Mouse (Mus musculus): ENCODE measurements around the gene Mrpl54.
A peak's percentile ranks its signal among the peaks of the same experiment; 100 is the strongest.

Mrpl54 gene

GRCm38 (mm10) chr10:81294442-81294841 is 27.7 kb upstream of the Mrpl54 start:
- no peak for DNase-seq (ENCODE audit: low spot score)

DNA sequence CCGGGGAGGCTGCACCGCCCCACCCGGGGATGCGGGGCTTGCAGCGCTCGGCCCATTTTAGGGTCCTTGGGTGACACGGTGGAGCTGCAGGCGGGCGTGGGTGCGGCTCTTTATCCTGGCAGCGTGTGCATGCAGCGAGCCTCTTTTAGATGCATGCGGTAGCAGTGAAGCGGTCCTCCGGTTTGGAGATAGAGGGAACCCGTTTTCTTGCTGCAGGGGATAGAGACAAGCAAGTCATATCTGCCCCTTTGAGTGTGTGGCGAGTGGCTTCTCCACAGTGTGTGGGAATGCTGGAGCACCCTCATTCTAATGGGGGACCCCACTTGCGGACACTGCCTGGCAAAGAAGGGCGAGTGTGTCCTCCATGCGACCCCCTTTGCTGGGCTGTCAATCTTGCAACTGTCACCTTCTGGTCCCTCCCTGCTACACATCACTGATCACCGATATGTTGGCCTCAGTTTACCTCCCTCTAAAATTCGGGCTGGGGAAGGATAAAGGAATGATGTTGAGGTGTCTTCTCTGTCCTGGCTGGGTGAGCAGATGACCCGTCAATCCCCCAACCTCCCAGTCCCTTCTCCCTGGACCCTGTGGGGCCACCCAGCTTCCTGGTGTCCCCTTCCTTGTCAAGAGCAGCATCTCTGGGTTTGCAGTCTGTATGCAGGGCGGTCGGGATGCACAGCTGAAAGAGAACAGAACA is 26.7 kb upstream of the Mrpl54 start:
- DNase-seq (ENCODE audit: low spot score): no peak

- DNase-seq (ENCODE audit: low spot score): peak; percentile 100
These were observed 26.0 kb upstream of the Mrpl54 start, which contains the start of gene Pip5k1c for GRCm38 (mm10) chr10:81292554-81293333. TSS of gene Pip5k1c (plus strand) at chr10:81292963.

DNA sequence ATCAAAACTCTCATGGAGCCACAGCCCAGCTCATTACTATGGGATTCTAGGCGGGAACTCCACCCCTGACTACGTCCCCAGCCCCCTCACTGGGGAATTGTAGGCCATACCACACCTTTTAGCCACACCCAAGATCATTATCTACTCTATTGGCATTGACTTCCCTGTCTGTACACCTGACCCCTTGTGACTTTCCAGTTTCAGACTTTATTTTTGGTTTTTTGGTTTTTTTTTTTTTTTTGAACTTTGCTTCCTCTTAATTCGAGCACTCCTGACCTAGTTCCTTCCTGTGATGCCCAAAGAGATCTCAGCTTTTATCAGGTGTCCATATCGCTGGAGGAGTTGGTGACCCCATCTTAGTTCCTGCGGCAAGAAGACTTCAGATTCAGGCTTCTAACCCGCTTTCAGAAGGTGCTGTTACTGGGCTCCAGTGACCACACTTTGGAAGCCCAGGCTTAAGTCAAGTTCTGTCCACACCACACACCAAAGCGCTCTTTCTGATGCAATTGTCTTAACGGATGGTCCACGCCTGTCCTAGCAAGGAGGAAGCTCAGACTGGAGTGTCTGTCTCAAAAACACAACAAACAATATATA is 24.9 kb upstream of the Mrpl54 start, which contains the start of gene Tjp3:
Gene Tjp3 (minus strand): TSS at position 71 of the 594 bp plus-strand sequence.
- no peak for DNase-seq (ENCODE audit: low spot score)

DNA sequence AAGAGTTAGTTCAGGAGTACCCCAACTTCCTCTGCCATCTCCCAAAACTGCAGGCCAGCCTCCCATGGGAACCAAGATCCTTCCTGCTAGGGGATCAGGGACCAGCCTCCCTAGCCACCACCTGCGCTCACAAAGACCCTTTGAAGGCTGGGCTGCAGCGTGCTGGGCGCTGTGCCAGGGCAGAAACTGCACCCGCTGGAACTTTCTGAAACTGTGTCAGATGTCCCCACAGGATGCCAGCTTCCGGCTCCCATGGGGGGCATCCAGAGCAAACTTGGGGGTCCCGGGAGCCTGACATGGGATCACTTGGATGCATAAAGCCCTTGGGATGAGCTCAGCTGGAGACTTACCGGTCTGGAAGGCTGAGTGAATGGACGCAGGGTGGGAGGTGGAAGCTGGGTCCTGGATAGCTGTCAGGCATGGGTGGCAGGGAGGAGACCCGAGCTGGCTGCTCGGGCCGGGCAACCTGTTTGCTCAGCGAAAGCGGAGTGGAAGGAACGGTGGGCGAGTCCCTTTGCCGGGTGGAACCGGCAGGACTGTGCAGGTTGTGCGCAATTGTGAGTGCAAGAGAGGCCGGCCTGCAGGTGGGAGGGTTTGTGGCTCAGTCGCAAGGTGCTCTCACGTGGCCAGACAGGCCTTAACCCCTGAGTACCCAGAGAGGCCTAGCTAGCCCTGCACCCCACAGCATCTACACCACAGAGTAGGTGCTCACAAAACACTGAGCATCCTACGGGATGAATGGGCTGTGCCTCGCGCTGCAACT is 24.1 kb upstream of the Mrpl54 start:
- DNase-seq (ENCODE audit: low spot score): no peak

- DNase-seq (ENCODE audit: low spot score): no peak
These were observed 23.1 kb upstream of the Mrpl54 start for GRCm38 (mm10) chr10:81289811-81290210.

- peak; percentile 54 for DNase-seq (ENCODE audit: low spot score)
These were observed 22.5 kb upstream of the Mrpl54 start for GRCm38 (mm10) chr10:81289278-81289677.

DNA sequence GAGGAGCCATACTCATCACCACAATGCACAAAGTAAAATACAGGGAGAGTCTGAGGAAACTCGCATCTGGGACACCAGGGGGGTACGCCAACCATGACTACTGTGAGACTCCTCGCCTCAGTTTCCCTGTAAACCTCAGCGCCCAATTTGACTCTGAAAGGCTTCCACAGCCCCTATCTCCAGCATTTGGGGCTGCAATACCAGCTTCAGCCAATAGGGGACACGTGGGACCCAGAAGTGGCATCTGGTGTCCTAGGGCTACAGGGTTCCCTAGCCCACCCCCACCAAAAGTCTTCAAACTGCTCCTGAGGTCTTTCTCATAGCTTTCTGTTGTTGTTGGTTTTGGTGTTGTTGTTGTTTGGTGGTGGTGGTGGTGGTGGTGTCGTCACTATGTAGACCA is 21.9 kb upstream of the Mrpl54 start:
- DNase-seq (ENCODE audit: low spot score): no peak

DNA sequence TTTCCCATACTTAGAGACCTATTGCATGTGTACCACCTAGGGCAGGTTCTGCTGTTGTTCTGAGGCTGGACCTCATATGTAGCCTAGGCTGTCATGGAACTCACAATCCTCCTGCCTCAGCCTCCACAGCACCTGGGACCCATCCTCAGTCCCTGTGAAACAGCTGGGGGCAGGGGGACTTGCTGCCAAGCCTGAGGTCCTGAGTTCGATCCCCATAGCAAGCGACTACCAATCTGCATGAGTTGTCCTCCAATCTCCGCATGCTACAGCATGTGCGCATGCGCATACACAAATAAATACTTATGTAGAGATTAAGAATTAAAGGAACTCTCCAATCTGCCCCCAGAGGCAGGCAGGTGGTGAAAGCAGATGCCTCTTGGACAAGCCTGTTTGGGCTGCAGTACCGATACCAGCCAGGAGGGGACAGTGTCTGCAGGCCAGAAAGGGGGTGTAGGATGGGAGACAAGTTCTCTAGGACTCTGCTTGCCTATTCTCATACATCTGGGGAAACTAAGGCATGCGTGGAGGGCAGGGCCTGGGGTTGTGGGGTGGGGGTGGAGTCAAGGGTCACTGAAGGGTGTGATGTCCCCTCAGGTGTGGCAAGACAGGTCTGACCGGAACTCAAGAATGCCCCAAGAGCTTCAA is 20.9 kb upstream of the Mrpl54 start:
- DNase-seq (ENCODE audit: low spot score): peak; percentile 68

DNA sequence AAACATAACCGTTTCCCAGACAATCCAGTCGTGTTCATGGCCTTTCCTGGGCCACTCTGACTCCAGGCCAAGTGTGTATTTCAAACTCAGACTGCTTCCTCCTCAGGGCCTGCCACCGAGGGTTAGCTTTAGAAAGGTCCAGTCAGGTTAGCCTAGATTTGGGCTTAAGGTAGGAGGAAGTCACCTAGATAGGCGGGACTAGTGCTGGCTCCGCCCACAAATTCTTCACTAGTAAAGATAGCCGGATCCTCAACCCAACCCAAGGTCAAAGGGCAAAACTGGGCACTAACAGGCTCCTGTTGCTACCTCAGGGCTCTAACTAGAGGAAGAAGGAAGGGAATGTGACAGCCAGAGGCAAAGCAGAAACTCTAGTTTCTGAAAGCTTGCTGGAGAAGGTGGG is 19.9 kb upstream of the Mrpl54 start:
- DNase-seq (ENCODE audit: low spot score): no peak

DNA sequence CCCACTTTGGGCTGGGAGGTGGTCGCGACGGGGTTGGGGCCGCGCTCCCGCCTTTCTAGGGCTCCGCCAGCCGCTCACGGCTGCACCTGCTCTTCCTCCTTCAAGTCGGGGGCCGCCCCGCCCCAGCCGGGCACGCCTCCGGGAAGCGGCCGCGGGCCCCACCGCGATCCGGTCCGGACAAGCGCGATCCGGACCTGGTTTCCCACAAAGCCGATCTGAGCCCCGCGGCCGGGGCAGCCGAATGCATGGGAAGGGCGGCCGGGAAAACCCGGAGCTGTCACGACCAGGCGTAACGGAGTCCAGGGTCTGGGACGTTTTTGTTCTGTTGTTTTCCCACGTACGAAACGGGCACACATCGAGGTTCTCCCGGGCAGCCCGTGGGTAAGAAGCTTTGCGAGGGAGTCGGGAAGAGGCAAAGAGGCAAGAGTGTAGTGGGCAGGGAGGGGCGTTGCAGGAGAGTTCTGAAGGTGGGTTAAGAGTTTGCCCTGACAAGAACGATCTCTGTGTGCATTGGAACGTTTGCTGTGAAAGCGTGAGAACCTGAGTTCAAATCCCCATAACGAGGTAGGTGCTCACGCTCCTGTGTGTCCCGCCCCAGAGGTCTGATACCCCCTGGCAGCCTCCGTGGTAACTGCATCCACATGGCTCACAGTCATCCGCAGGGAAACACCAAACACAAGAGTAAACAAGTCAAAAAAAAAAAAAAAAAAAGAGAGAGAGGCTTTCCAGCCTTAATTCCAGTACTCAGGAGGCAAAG is 19.1 kb upstream of the Mrpl54 start:
- peak; percentile 88 for DNase-seq (ENCODE audit: low spot score)

DNA sequence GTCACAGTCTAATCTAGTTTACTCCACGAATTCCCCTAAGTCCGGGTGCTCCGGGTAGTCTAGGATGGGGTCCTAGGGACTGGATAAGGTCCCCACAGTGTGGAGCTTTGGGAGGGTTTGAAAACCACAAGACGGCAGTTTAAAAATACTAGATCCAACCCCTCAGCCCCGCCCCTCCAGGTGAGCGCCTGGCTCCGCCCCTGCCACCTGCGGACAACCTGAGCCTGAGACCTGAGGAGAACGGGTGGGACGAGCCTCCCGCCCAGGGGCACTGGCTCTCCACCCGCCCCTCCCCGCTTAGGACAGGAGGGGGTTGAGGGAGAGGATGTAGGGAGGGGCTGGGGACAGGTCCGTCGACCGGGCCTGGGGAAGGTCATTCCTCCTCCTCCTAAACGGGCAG is 18.0 kb upstream of the Mrpl54 start:
- no peak for DNase-seq (ENCODE audit: low spot score)

DNA sequence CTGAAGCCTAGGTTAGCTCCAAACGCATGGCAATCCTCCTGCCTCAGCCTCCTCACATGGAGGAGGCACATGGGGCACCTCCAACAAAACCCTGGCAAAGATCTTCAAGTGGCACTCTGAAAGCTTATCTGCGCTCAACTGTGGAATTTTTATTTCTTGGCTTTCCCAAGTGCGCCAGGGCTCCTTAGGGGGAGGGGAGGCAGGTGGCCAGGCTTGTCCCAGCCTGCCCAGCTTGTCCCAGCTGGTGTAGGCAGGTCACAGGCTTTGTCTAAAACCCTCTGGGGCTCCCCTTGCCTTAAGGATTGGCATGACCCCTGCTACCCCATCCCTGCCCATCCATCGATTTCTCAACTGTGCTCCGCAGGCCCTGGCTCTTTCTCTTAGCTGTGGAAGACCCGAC is 17.5 kb upstream of the Mrpl54 start:
- no peak for DNase-seq (ENCODE audit: low spot score)

DNA sequence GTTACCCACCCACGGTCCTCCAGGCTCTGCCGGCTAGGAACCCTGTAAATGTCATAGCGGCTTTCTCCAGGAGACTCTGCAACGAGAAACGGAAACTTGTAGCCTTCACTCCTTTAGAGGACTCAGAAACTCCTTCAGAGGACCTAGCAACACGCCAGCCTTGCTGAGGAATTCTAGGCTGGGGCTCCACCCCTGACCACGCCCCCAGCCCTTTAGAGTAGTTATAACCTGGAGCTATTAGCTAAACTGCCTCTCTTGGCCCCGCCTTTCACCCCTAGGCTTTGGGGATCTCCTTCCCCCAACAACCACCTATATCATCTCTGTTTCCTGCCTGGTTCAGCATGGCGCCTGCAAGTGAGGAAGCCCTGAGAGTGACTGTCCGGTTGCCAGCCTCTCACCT is 12.8 kb upstream of the Mrpl54 start:
- no peak for DNase-seq (ENCODE audit: low spot score)

GRCm38 (mm10) chr10:81277676-81278075 is 10.9 kb upstream of the Mrpl54 start:
- DNase-seq (ENCODE audit: low spot score): no peak

- DNase-seq (ENCODE audit: low spot score): no peak
These were observed 7.1 kb upstream of the Mrpl54 start for GRCm38 (mm10) chr10:81273842-81274241.

DNA sequence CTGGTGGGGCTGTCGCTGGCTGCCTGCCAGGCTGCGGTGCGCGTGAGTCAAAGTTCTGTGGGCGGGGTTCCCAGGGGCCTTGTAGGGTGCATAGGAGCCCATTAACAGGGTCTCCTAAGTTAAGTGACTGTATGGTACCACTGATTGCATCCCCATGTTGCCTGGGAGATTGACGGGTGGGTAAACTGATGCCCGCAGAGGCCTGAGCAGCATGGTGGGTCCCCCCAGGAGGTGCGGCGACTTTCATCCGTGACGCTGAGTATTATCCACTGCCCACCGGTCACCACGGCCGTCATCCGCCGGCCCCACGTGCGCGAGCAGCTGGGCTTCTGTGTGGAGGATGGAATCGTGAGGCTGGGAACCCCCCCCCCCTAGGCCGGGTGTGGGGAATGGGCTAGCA is 5.6 kb upstream of the Mrpl54 start:
- DNase-seq (ENCODE audit: low spot score): no peak

DNA sequence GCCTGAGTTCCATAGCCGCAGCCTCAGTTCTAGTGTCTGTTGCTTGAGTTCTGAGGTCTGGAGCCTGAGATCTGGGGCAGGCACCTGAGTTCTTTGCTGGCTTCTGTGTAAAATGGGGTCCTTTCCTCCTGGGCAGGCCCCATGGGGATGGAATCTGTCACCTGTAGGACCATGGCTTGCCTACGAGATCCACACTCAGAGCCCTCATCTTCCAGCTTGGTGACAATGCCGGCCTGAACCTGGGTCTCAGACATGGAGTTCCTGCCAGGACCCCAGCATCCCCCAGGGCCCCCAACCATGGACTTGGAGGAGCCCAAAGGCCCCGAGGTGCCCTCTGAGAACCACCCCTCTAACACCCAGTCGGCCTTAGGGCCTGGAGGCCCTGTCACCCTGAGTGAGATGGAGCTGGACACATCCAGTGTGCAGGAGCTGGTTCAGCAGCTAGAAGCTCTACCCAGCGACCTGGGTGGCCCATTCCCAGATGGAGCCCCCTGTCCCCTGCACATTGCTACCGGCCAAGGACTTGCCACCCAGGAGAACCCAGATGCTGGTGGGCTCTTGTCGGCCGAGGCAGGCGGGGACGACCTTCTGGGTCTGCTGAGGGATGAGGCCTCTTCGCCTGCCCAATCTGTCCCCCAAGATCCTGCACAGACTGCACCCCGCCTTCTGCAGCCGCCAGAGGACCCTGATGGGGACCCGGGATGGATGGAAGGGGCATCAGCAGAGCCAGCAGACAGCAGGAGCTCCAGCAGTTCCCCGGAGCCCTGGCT is 2.1 kb upstream of the Mrpl54 start:
- no peak for DNase-seq (ENCODE audit: low spot score)

DNA sequence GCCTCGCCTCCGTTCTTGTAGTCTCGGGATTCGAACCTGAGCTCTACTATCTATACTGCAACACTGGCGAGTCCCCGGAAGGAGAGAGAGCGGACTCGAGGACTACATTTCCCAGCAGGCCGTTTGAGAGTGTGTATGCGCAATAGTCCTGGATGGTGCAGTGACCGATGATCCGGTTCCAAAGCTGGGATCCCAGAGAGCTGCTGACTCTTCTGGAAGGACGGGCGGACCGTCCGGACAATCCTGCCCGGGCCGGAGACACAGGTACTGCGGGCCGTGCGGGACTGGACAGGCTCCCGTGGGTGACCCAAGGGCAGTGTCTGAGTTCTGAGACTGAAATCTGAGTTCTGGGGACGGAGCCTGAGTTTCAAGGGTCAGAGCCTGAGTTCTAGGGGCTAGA is 1.3 kb upstream of the Mrpl54 start:
- peak; percentile 81 for DNase-seq (ENCODE audit: low spot score)

DNA sequence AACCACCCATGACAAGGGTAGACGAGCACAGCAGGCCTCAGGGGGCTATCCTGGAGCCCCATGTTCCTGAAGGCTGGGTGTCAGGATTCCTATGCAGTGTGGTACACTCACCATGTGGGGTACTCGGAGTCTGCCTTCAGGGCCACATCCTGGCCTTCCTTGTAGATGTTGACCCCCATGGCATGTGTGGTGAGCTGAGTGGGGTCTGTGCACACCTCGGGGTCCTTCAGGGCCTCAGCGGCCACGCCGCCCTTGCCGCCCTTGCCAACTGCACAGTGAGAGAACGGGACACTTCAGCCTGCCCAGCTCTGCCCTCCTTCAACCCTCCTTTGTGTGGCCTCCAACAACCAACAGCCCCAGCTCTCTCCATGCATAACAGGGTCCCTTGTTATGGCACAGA is 1.2 kb downstream of the Mrpl54 start:
- no peak for DNase-seq (ENCODE audit: low spot score)

Data from testis, postnatal 14 days (tissue).